Mouse (Mus musculus): ENCODE data around the gene Prdx4. TPM values are rescaled to one million over a fixed set of nuclear protein-coding genes. Genes with fewer than 3 reads are reported as not detected.
A peak's percentile ranks its signal among the peaks of the same experiment; 100 is the strongest.

Prdx4 gene
- polyA plus RNA-seq, 1 experiment from 2014 or later: 266 TPM

GRCm38 (mm10) chrX:155280427-155281044 is 60.0 kb downstream of the Prdx4 start:
- no peaks in the 10 kb centered on the region for H3K4me1 ChIP-seq (ENCODE audit: insufficient read depth, low read length)
- 36% methylated on average over 1 of the region's 1 CpGs for WGBS
- no peak overlapping the region for H3K27ac ChIP-seq (ENCODE audit: low read length)
- H3K4me2 ChIP-seq (replicated peaks; ENCODE audit: low read depth, low read length): no peak overlapping the region
- H3K9me3 ChIP-seq (ENCODE audit: low read length): no peaks in the 10 kb centered on the region
- H3K9ac ChIP-seq (replicated peaks; ENCODE audit: low read length): no peak overlapping the region
- H3K36me3 ChIP-seq (ENCODE audit: insufficient read depth, low read length): peaks cover 4% of the 10 kb centered on the region; the same call in 1 of the 2 replicates
- ATAC-seq (ENCODE audit: low FRiP score, low TSS enrichment): peak; percentile 49; the same call in 1 of the 2 replicates
- H3K27me3 ChIP-seq (ENCODE audit: insufficient read depth, low read length): no peaks in the 10 kb centered on the region
- H3K4me3 ChIP-seq (ENCODE audit: low read length): no peak overlapping the region

GRCm38 (mm10) chrX:155278483-155278882 is 62.1 kb downstream of the Prdx4 start:
- Histone ChIP-seq H3K27ac (ENCODE audit: low read length) (no peak overlapping the region), H3K9me3 (ENCODE audit: low read length) (no peaks in the 10 kb centered on the region), H3K4me2 (replicated peaks; ENCODE audit: low read depth, low read length) (no peak overlapping the region), H3K36me3 (ENCODE audit: insufficient read depth, low read length) (peaks cover 6% of the 10 kb centered on the region; the same call in 1 of the 2 replicates), H3K4me1 (ENCODE audit: insufficient read depth, low read length) (no peaks in the 10 kb centered on the region), H3K4me3 (ENCODE audit: low read length) (no peak overlapping the region), H3K9ac (replicated peaks; ENCODE audit: low read length) (no peak overlapping the region), H3K27me3 (ENCODE audit: insufficient read depth, low read length) (no peaks in the 10 kb centered on the region)
- WGBS: 77% methylated on average over 4 of the region's 4 CpGs
- no peak for ATAC-seq (ENCODE audit: low FRiP score, low TSS enrichment)

Other genes with a start within 250 kb of the Prdx4 start
- not detected in 2 replicates for gene Magea2, start 247.1 kb downstream of the Prdx4 start, polyA plus RNA-seq (2015; fragmentation: Nextera tagmentation; extraction: Ambion mirVana)
- gene Cldn34b2, start 212.3 kb downstream of the Prdx4 start, polyA plus RNA-seq (2015; fragmentation: Nextera tagmentation; extraction: Ambion mirVana): not detected in 2 replicates
- gene Sat1, start 124.3 kb downstream of the Prdx4 start, polyA plus RNA-seq (2015; fragmentation: Nextera tagmentation; extraction: Ambion mirVana): 207 and 217 TPM in 2 replicates
- 38.4 and 43.5 TPM in 2 replicates for gene Acot9, start 78.3 kb downstream of the Prdx4 start, polyA plus RNA-seq (2015; fragmentation: Nextera tagmentation; extraction: Ambion mirVana)